Mouse (Mus musculus) liver, embryonic 16.5 days (tissue): ENCODE data around the gene Sema6d. TPM values are rescaled to one million over a fixed set of nuclear protein-coding genes. Genes with fewer than 3 reads are reported as not detected.

Experiments used
- ATAC-seq: fragments of 200-750 bp; cut with Nextera tagmentation; 2 replicates; pipeline ENCODE4 v1.8.0; 2017; ENCODE audit warnings: low read depth, mild to moderate bottlenecking, moderate number of reproducible peaks, moderate library complexity
- H3K27ac ChIP-seq: fragments of 300-500 bp; sonication (generic); 2 replicates; pipeline ENCODE4 v1.5.1; 2014; ENCODE audit warnings: mild to moderate bottlenecking, low read length
- H3K27me3 ChIP-seq: fragments of 300-500 bp; sonication (generic); 2 replicates; pipeline ENCODE4 v1.6.1; 2014; ENCODE audit warnings: low read depth, low read length, mixed read lengths; ENCODE audit not compliant: control insufficient read depth, insufficient read depth
- H3K36me3 ChIP-seq: fragments of 300-500 bp; sonication (generic); 2 replicates; pipeline ENCODE4 v1.6.1; 2014; ENCODE audit warnings: mild to moderate bottlenecking; ENCODE audit not compliant: control insufficient read depth, insufficient read depth
- H3K4me1 ChIP-seq: fragments of 300-500 bp; sonication (generic); 2 replicates; pipeline ENCODE4 v1.6.1; 2014; ENCODE audit warnings: low read depth, low read length, mixed read lengths; ENCODE audit not compliant: control insufficient read depth
- H3K4me2 ChIP-seq: fragments of 300-500 bp; sonication (generic); 2 replicates; pipeline ENCODE4 v1.6.1; 2014; ENCODE audit warnings: low read depth, low read length, mixed read lengths
- H3K4me3 ChIP-seq: fragments of 300-500 bp; sonication (generic); 2 replicates; pipeline ENCODE4 v1.5.1; 2014; ENCODE audit warnings: low read depth, mild to moderate bottlenecking, low read length
- H3K9ac ChIP-seq: fragments of 300-500 bp; sonication (generic); 2 replicates; pipeline ENCODE4 v1.6.1; 2014; ENCODE audit warnings: low read depth, low read length
- H3K9me3 ChIP-seq: fragments of 300-500 bp; sonication (generic); replicated peaks from 2 replicates; pipeline ENCODE4 v1.6.1; 2016; ENCODE audit warnings: low read length; ENCODE audit not compliant: control insufficient read depth
- WGBS: fragments of 180-500 bp; shearing (Covaris S2); extraction: QIAGEN DNeasy Blood & Tissue Kit; methylation state at CpG from one replicate; pipeline ENCODE4 v1.1.7; 2014; ENCODE audit not compliant: insufficient replicate concordance; 5-methylcytosine and 5-hydroxymethylcytosine counted together
- polyA plus RNA-seq: library from polyadenylated mRNA; unstranded; fragments of >200 nt; fragmentation: Nextera tagmentation; extraction: Ambion mirVana; gene quantifications from 2 replicates; pipeline ENCODE4 v1.2.1, GENCODE M21; 2015

Sema6d gene
- polyA plus RNA-seq, 1 experiment from 2014 or later = 4.8 TPM

- Histone ChIP-seq H3K36me3 (no peaks in the 10 kb centered on the region), H3K9ac (no peak overlapping the region), H3K27ac (no peak overlapping the region), H3K4me2 (no peak overlapping the region), H3K4me3 (no peak overlapping the region), H3K4me1 (no peaks in the 10 kb centered on the region), H3K27me3 (no peaks in the 10 kb centered on the region), H3K9me3 (no peaks in the 10 kb centered on the region)
- ATAC-seq = no peak
- 45% methylated on average over 1 of the region's 1 CpGs for WGBS
These were observed 298.5 kb downstream of the Sema6d start for GRCm38 (mm10) chr2:124388269-124388668.

GRCm38 (mm10) chr2:124396733-124397132 lies 307.0 kb downstream of the Sema6d start:
- Histone ChIP-seq H3K4me2 (no peak overlapping the region), H3K9ac (no peak overlapping the region), H3K27me3 (no peaks in the 10 kb centered on the region), H3K9me3 (no peaks in the 10 kb centered on the region), H3K4me1 (no peaks in the 10 kb centered on the region), H3K36me3 (no peaks in the 10 kb centered on the region), H3K27ac (no peak overlapping the region), H3K4me3 (no peak overlapping the region)
- WGBS = 57% methylated on average over 4 of the region's 4 CpGs
- no peak for ATAC-seq

GRCm38 (mm10) chr2:124397304-124397703 lies 307.5 kb downstream of the Sema6d start:
- Histone ChIP-seq H3K4me2 (no peak overlapping the region), H3K4me1 (no peaks in the 10 kb centered on the region), H3K27me3 (no peaks in the 10 kb centered on the region), H3K27ac (no peak overlapping the region), H3K36me3 (no peaks in the 10 kb centered on the region), H3K4me3 (no peak overlapping the region), H3K9ac (no peak overlapping the region), H3K9me3 (no peaks in the 10 kb centered on the region)
- ATAC-seq = no peak
- WGBS = 66% methylated on average over 5 of the region's 5 CpGs

GRCm38 (mm10) chr2:124399611-124400010 lies 309.8 kb downstream of the Sema6d start:
- H3K4me2 ChIP-seq = no peak overlapping the region
- no peak for ATAC-seq
- 77% methylated on average over 2 of the region's 2 CpGs for WGBS

GRCm38 (mm10) chr2:124401727-124402380 lies 312.1 kb downstream of the Sema6d start:
- no peak overlapping the region for H3K27ac ChIP-seq
- H3K4me2 ChIP-seq = no peak overlapping the region
- H3K9me3 ChIP-seq = no peaks in the 10 kb centered on the region
- no peak overlapping the region for H3K4me3 ChIP-seq
- H3K36me3 ChIP-seq = no peaks in the 10 kb centered on the region
- 48% methylated on average over 6 of the region's 6 CpGs for WGBS
- no peaks in the 10 kb centered on the region for H3K27me3 ChIP-seq
- H3K9ac ChIP-seq = no peak overlapping the region
- no peaks in the 10 kb centered on the region for H3K4me1 ChIP-seq
- ATAC-seq = no peak

More at GRCm38 (mm10) chr2:124399611-124400010, 309.8 kb downstream of the Sema6d start:
- Histone ChIP-seq H3K27me3 (no peaks in the 10 kb centered on the region), H3K36me3 (no peaks in the 10 kb centered on the region), H3K4me1 (no peaks in the 10 kb centered on the region), H3K9me3 (no peaks in the 10 kb centered on the region), H3K27ac (no peak overlapping the region), H3K9ac (no peak overlapping the region), H3K4me3 (no peak overlapping the region)

- Histone ChIP-seq H3K9me3 (no peaks in the 10 kb centered on the region), H3K36me3 (no peaks in the 10 kb centered on the region), H3K27ac (no peak overlapping the region), H3K4me2 (no peak overlapping the region), H3K4me1 (no peaks in the 10 kb centered on the region), H3K4me3 (no peak overlapping the region), H3K27me3 (no peaks in the 10 kb centered on the region), H3K9ac (no peak overlapping the region)
- WGBS = 65% methylated on average over 8 of the region's 8 CpGs
- ATAC-seq = no peak
These were observed 313.8 kb downstream of the Sema6d start for GRCm38 (mm10) chr2:124403571-124403970.

- H3K4me3 ChIP-seq = no peak overlapping the region
- H3K27ac ChIP-seq = no peak overlapping the region
- H3K9me3 ChIP-seq = no peaks in the 10 kb centered on the region
- WGBS = 61% methylated on average over 6 of the region's 6 CpGs
- H3K9ac ChIP-seq = no peak overlapping the region
- H3K4me1 ChIP-seq = no peaks in the 10 kb centered on the region
- H3K4me2 ChIP-seq = no peak overlapping the region
- no peaks in the 10 kb centered on the region for H3K36me3 ChIP-seq
- no peaks in the 10 kb centered on the region for H3K27me3 ChIP-seq
- no peak for ATAC-seq
These were observed 314.2 kb downstream of the Sema6d start for GRCm38 (mm10) chr2:124403981-124404380.

GRCm38 (mm10) chr2:124404631-124405562 lies 315.1 kb downstream of the Sema6d start:
- WGBS = 66% methylated on average over 6 of the region's 6 CpGs
- Histone ChIP-seq H3K9me3 (no peaks in the 10 kb centered on the region), H3K36me3 (no peaks in the 10 kb centered on the region), H3K9ac (no peak overlapping the region), H3K27ac (no peak overlapping the region), H3K4me3 (no peak overlapping the region), H3K27me3 (no peaks in the 10 kb centered on the region), H3K4me2 (no peak overlapping the region), H3K4me1 (no peaks in the 10 kb centered on the region)
- no peak for ATAC-seq

GRCm38 (mm10) chr2:124408956-124409355 lies 319.2 kb downstream of the Sema6d start:
- H3K4me3 ChIP-seq = no peak overlapping the region
- WGBS = 68% methylated on average over 1 of the region's 1 CpGs

More at GRCm38 (mm10) chr2:124408956-124409355, 319.2 kb downstream of the Sema6d start:
- Histone ChIP-seq H3K4me2 (no peak overlapping the region), H3K27me3 (no peaks in the 10 kb centered on the region), H3K4me1 (no peaks in the 10 kb centered on the region), H3K9me3 (no peaks in the 10 kb centered on the region), H3K9ac (no peak overlapping the region), H3K36me3 (no peaks in the 10 kb centered on the region), H3K27ac (no peak overlapping the region)
- ATAC-seq = no peak
